Mouse (Mus musculus): ENCODE data around the gene Tceal8.
"Not testable (repeated sequence)": the region's sequence is repeated elsewhere in the genome, so short reads cannot be mapped to it uniquely, and the experiment has no call there.

Gene Tceal8

GRCm38 (mm10) chrX:136172118-136172551 is at the start of gene Tceal8:
TSS of gene Tceal8 (minus strand) at chrX:136172342.
- peak in 1 of 2 experiments; percentile 11 for DNase-seq (ENCODE audit: low spot score in 2 of 2)

GRCm38 (mm10) chrX:136216303-136216702 is 44.2 kb upstream of the Tceal8 start:
- no peak for DNase-seq (ENCODE audit: low spot score in 2 of 2)

- not testable (repeated sequence) for DNase-seq (ENCODE audit: low spot score in 2 of 2)
These were observed 42.9 kb upstream of the Tceal8 start, which contains the start of the genes Tceal7 and Bex1 for GRCm38 (mm10) chrX:136214729-136215677. TSS of gene Tceal7 (plus strand) at chrX:136214779. TSS of gene Bex1 (minus strand) at chrX:136215513.

- no peak for DNase-seq (ENCODE audit: low spot score in 2 of 2)
These were observed 41.3 kb upstream of the Tceal8 start for GRCm38 (mm10) chrX:136213396-136213795.

GRCm38 (mm10) chrX:136204406-136204805 is 32.3 kb upstream of the Tceal8 start:
- DNase-seq (ENCODE audit: low spot score in 2 of 2) = no peak

GRCm38 (mm10) chrX:136203664-136204066 is 31.5 kb upstream of the Tceal8 start, which contains the start of gene Tceal5:
TSS of gene Tceal5 (minus strand) at chrX:136203876.
- no peak for DNase-seq (ENCODE audit: low spot score in 2 of 2)

- no peak for DNase-seq (ENCODE audit: low spot score in 2 of 2)
These were observed 31.1 kb upstream of the Tceal8 start for GRCm38 (mm10) chrX:136203257-136203656.

- peak; percentile 19 to 51 for DNase-seq (ENCODE audit: low spot score in 2 of 2)
These were observed 24.7 kb upstream of the Tceal8 start for GRCm38 (mm10) chrX:136196873-136197272.

- no peak for DNase-seq (ENCODE audit: low spot score in 2 of 2)
These were observed 23.2 kb upstream of the Tceal8 start for GRCm38 (mm10) chrX:136195193-136195944.

GRCm38 (mm10) chrX:136183107-136183506 is 11.0 kb upstream of the Tceal8 start:
- DNase-seq (ENCODE audit: low spot score in 2 of 2) = no peak

GRCm38 (mm10) chrX:136180897-136181553 is 8.9 kb upstream of the Tceal8 start:
- peak; percentile 31 to 37 for DNase-seq (ENCODE audit: low spot score in 2 of 2)

GRCm38 (mm10) chrX:136172786-136173185 is 644 bp upstream of the Tceal8 start:
- no peak for DNase-seq (ENCODE audit: low spot score in 2 of 2)

GRCm38 (mm10) chrX:136171189-136172117 is 689 bp downstream of the Tceal8 start:
- no peak for DNase-seq (ENCODE audit: low spot score in 2 of 2)

- no peak for DNase-seq (ENCODE audit: low spot score in 2 of 2)
These were observed 1.5 kb downstream of the Tceal8 start for GRCm38 (mm10) chrX:136170625-136171024.

GRCm38 (mm10) chrX:136144195-136144594 is 27.9 kb downstream of the Tceal8 start:
- no peak for DNase-seq (ENCODE audit: low spot score in 2 of 2)

GRCm38 (mm10) chrX:136143711-136144110 is 28.4 kb downstream of the Tceal8 start:
- DNase-seq (ENCODE audit: low spot score in 2 of 2) = no peak

- no peak for DNase-seq (ENCODE audit: low spot score in 2 of 2)
These were observed 30.8 kb downstream of the Tceal8 start for GRCm38 (mm10) chrX:136141385-136141784.

- not testable (repeated sequence) for DNase-seq (ENCODE audit: low spot score in 2 of 2)
These were observed 32.5 kb downstream of the Tceal8 start for GRCm38 (mm10) chrX:136139640-136140004.

GRCm38 (mm10) chrX:136138827-136139639 is 33.1 kb downstream of the Tceal8 start, which contains the start of gene Bex4:
TSS of gene Bex4 (plus strand) at chrX:136138996.
- not testable (repeated sequence) for DNase-seq (ENCODE audit: low spot score in 2 of 2)

- DNase-seq (ENCODE audit: low spot score in 2 of 2) = no peak
These were observed 36.6 kb downstream of the Tceal8 start for GRCm38 (mm10) chrX:136135559-136135958.

Data from thymus, postnatal 10 days (tissue).